10 mouse cellular contexts compared by ENCODE assay signal in the genomic region with DNA sequence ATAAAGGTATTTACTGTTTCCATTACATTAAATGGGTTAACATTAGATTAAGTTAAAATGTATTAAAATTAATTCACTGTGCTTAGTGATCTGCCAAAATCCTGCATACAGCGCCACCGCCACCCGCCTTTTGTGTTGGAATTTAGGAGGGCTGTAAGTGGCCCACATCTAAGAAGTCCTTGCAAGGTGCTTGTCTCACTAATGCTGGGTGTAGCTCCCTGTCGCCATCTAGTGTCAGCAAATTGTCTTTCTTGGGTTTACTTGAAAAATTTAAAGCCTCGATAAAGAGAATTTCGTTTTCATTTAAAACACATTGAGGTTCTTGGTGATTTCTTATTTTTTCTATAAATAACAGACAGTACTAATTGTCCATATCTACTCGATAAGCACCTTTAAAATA. TPM values are rescaled to one million over a fixed set of nuclear protein-coding genes. Genes with fewer than 3 reads are reported as not detected.
DNase-seq lines count a peak whose midpoint lies in the region; ATAC-seq and TF ChIP-seq lines count a peak whose summit lies in the region.
"Had no signal": no experiment of that assay in that cellular context is flagged by ENCODE, and none has a peak within 500 bp of the region (broad histone marks: within the 10 kb centered on the region; RNA-seq: fewer than 3 reads in every experiment).

No protein-coding gene starts in this region.

- no peak overlapping the region for H3K4me2 ChIP-seq in hindbrain, embryonic 16.5 days (ENCODE audit: low read length)
- H3K4me2 ChIP-seq: embryonic facial prominence, embryonic 15.5 days had no signal

- H3K4me3 ChIP-seq in hindbrain, embryonic 10.5 days, result no peak overlapping the region
- no peak overlapping the region for H3K4me3 ChIP-seq in hindbrain, embryonic 16.5 days (ENCODE audit: low read length)
- no peak overlapping the region for H3K4me3 ChIP-seq in ES-E14 (ENCODE audit: insufficient read depth in 1 of 2, low read depth in 1 of 2, low read length in 2 of 2, poor library complexity in 1 of 2, severe bottlenecking in 1 of 2)
- H3K4me3 ChIP-seq: embryonic facial prominence, embryonic 15.5 days; myocyte had no signal

- no peak overlapping the region for H3K27ac ChIP-seq in hindbrain, embryonic 10.5 days
- no peak overlapping the region for H3K27ac ChIP-seq in hindbrain, embryonic 16.5 days (ENCODE audit: low read depth, low read length)
- H3K27ac ChIP-seq in ES-E14 (ENCODE audit: insufficient read depth, low read depth, low read length, poor library complexity, severe bottlenecking), result no peak overlapping the region
- H3K27ac ChIP-seq: embryonic facial prominence, embryonic 15.5 days had no signal

- no peak overlapping the region for H3K9ac ChIP-seq in hindbrain, embryonic 16.5 days (ENCODE audit: low read depth, low read length)
- no peak overlapping the region for H3K9ac ChIP-seq in ES-E14 (ENCODE audit: insufficient read depth, low read depth, low read length, poor library complexity, severe bottlenecking)
- H3K9ac ChIP-seq: embryonic facial prominence, embryonic 15.5 days had no signal

- no peaks in the 10 kb centered on the region for H3K4me1 ChIP-seq in hindbrain, embryonic 10.5 days (replicated peaks)
- H3K4me1 ChIP-seq in hindbrain, embryonic 16.5 days (ENCODE audit: control insufficient read depth, insufficient read depth, low read depth, low read length), result no peaks in the 10 kb centered on the region
- peaks cover 0 to 8% of the 10 kb centered on the region in 2 experiments; a peak in 1 of 4 replicates for H3K4me1 ChIP-seq in ES-E14 (ENCODE audit: control insufficient read depth in 2 of 2, insufficient read depth in 2 of 2, low read length in 2 of 2, poor library complexity in 1 of 2)

- H3K36me3 ChIP-seq in hindbrain, embryonic 10.5 days, result peaks cover 56% of the 10 kb centered on the region
- peaks cover 18% of the 10 kb centered on the region for H3K36me3 ChIP-seq in hindbrain, embryonic 16.5 days (ENCODE audit: control insufficient read depth, insufficient read depth, low read length)
- peaks cover 26% of the 10 kb centered on the region for H3K36me3 ChIP-seq in ES-E14 (ENCODE audit: control insufficient read depth, insufficient read depth, low read length, poor library complexity, severe bottlenecking)
- H3K36me3 ChIP-seq in splenic B cell, adult 2 months (ENCODE audit: control insufficient read depth, insufficient read depth, low read length, poor library complexity, severe bottlenecking), result no peaks in the 10 kb centered on the region; the same call in none of the 2 replicates

- H3K27me3 ChIP-seq in hindbrain, embryonic 10.5 days (ENCODE audit: insufficient read depth, poor library complexity, severe bottlenecking), result no peaks in the 10 kb centered on the region
- no peaks in the 10 kb centered on the region for H3K27me3 ChIP-seq in hindbrain, embryonic 16.5 days (replicated peaks; ENCODE audit: control insufficient read depth, insufficient read depth, low read length)
- no peaks in the 10 kb centered on the region for H3K27me3 ChIP-seq in splenic B cell, adult 2 months (ENCODE audit: control insufficient read depth, insufficient read depth, low read length, poor library complexity, severe bottlenecking)
- H3K27me3 ChIP-seq: embryonic facial prominence, embryonic 15.5 days had no signal

- 44% methylated on average over 7 of the region's 7 CpGs for WGBS in hindbrain, embryonic 10.5 days
- 37% methylated on average over 7 of the region's 7 CpGs for WGBS in hindbrain, embryonic 16.5 days

- no peak for ATAC-seq in hindbrain, embryonic 16.5 days
- ATAC-seq in megakaryocyte, adult 5-6 weeks (ENCODE audit: poor library complexity, severe bottlenecking), result peak; percentile 77

- in situ Hi-C loops in ES-E14 (cut with MboI; ENCODE audit: low sequenced_read_pairs in 2 of 2, unreplicated experiment in 2 of 2), result loop anchor here in 1 of 2 experiments (10.0 kb wide), 1 partner anchor 110 kb away; no protein-coding TSS in a partner anchor

- H3K9me3 ChIP-seq in hindbrain, embryonic 10.5 days, result no peaks in the 10 kb centered on the region
- no peaks in the 10 kb centered on the region for H3K9me3 ChIP-seq in hindbrain, embryonic 16.5 days (ENCODE audit: control insufficient read depth, low read length)
- no peaks in the 10 kb centered on the region for H3K9me3 ChIP-seq in ES-E14 (ENCODE audit: control insufficient read depth, insufficient read depth, low read depth, low read length)
- H3K9me3 ChIP-seq: embryonic facial prominence, embryonic 15.5 days had no signal

- DNase-seq in hindbrain, embryonic 10.5 days (ENCODE audit: low spot score), result peak; percentile 35
- DNase-seq in ES-E14 (ENCODE audit: low read depth, low spot score), result peak; percentile 73
- peak; percentile 78 for DNase-seq in cerebellum, adult 18-20 months
- DNase-seq in frontal cortex, postnatal 36 days (ENCODE audit: low spot score in 2 of 2), result peak; percentile 57 to 80
- DNase-seq in layer of hippocampus, adult 9-10 months (ENCODE audit: low spot score), result peak; percentile 69
- DNase-seq in splenic B cell, adult 2 months (ENCODE audit: low read depth, low spot score), result peak; percentile 90

TF ChIP-seq in ES-E14, 5 proteins besides CTCF, POLR2A, EP300 and RAD21:
- TF ChIP-seq CHD2 (IDR thresholded peaks at IDR 0.05; ENCODE audit: low read depth, low read length) (no peak), ZC3H11A (IDR thresholded peaks at IDR 0.05; ENCODE audit: borderline replicate concordance, low read depth, low read length) (peak; percentile 51; the same call in 1 of the 2 replicates)

RNA-seq across cellular contexts. Expression of gene Bhlha15, which starts 35.6 kb away (rescaled TPM):
- 0.09 and 0.45 TPM in 2 replicates for polyA plus RNA-seq in hindbrain, embryonic 10.5 days (2016; fragmentation: Nextera tagmentation; extraction: Ambion mirVana)
- polyA plus RNA-seq in hindbrain, embryonic 16.5 days (2015; fragmentation: Nextera tagmentation; extraction: Ambion mirVana), result 0.07 and 0.09 TPM in 2 replicates
- 1.1 TPM in 2 replicates for total RNA-seq in ES-E14 (2012; rRNA removed)
- total RNA-seq in megakaryocyte, adult 5-6 weeks (2015), result 0.07 and 0.16 TPM in 2 replicates
- total RNA-seq in megakaryocyte, adult 5-6 weeks (2017), result 0.07 TPM in 1 of 2 replicates, not detected in the other

RNA-seq across cellular contexts. Expression of gene Lmtk2, which starts 54.3 kb away (rescaled TPM):
- polyA plus RNA-seq in hindbrain, embryonic 10.5 days (2016; fragmentation: Nextera tagmentation; extraction: Ambion mirVana), result 5.4 and 5.8 TPM in 2 replicates
- 9.1 TPM in 2 replicates for polyA plus RNA-seq in hindbrain, embryonic 16.5 days (2015; fragmentation: Nextera tagmentation; extraction: Ambion mirVana)
- 61.2 and 93.0 TPM in 2 replicates for total RNA-seq in ES-E14 (2012; rRNA removed)
- 13.4 and 15.3 TPM in 2 replicates for total RNA-seq in megakaryocyte, adult 5-6 weeks (2015)
- total RNA-seq in megakaryocyte, adult 5-6 weeks (2017), result 11.8 and 16.6 TPM in 2 replicates

Comparison
In these comparisons a context has a peak if more than half of its experiments do, and no peak if none do; other contexts are left out.
1. DNase-seq: peak in every context shown above with its lines; median percentile 90 in splenic B cell, adult 2 months; 78 in cerebellum, adult 18-20 months; 73 in ES-E14; 69 in layer of hippocampus, adult 9-10 months; 68 in frontal cortex, postnatal 36 days; 35 in hindbrain, embryonic 10.5 days.